Mouse (Mus musculus): ENCODE measurements around the gene Vmn2r51.
"Not testable (repeated sequence)": the region's sequence is repeated elsewhere in the genome, so short reads cannot be mapped to it uniquely, and the experiment has no call there.

Gene Vmn2r51

DNA sequence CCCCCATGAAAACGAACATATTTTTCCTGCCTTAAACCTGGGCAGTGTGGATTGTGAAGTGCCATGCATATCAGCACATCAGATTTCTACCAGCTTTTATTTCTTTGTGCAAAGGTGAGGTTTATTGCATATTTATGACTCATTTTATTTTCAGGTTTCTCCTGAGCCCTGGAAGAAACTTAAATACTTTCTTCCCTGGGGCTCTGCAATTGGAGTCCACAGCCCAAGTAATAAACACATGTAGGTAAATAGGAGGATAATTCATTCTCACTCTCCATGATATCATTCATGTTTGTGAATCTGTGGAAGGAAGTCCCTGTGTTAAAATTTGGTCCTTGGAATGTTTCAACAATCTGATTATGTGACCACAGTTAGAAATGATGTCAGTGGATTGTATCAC, at the start of gene Vmn2r51:
Vmn2r51 (minus strand) TSS at position 101 of the 400 bp plus-strand sequence.
- not testable (repeated sequence) for DNase-seq (ENCODE audit: low read depth, low spot score)

DNA sequence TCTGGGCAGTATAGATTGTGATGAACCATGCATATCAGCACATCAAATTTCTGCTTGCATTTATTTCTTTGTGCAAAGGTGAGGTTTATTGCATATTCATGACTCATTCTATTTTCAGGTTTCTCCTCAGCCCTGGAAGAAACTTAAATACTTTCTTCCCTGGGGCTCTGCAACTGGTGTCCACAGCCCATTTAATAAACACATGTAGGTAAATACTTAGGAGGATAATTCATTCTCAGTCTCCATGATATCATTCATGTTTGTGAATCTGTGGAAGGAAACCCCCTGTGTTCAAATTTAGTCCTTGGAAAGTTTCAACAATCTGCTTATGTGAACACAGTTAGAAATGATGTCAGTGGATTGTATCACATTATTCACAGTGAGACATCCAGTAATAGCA, 52.3 kb downstream of the Vmn2r51 start, which contains the start of gene Vmn2r50:
Vmn2r50 (minus strand) TSS at position 101 of the 400 bp plus-strand sequence.
- not testable (repeated sequence) for DNase-seq (ENCODE audit: low read depth, low spot score)

All from R1 (cell line).